Mouse (Mus musculus) heart, postnatal 0 days (tissue): Measurements from ENCODE around the gene Gm49358. TPM values are rescaled to one million over a fixed set of nuclear protein-coding genes. Genes with fewer than 3 reads are reported as not detected.
A peak's percentile ranks its signal among the peaks of the same experiment; 100 is the strongest.

Experiments
- ATAC-seq: fragments of 200-750 bp; cut with Nextera tagmentation; 2 replicates; pipeline ENCODE4 v1.8.0; 2017; ENCODE audit warnings: low read depth, moderate number of reproducible peaks, moderate library complexity; ENCODE audit not compliant: insufficient read depth
- DNase-seq: peaks from one replicate; pipeline ENCODE4 v3.0.0-alpha.2; 2016; ENCODE audit warnings: low spot score
- H3K27ac ChIP-seq: fragments of 300-500 bp; sonication (generic); 2 replicates; pipeline ENCODE4 v1.5.1; 2014; ENCODE audit warnings: low read depth, mild to moderate bottlenecking
- H3K27me3 ChIP-seq: fragments of 300-500 bp; sonication (generic); 2 replicates; pipeline ENCODE4 v1.6.1; 2014; ENCODE audit warnings: low read length, mixed read lengths; ENCODE audit not compliant: control insufficient read depth, insufficient read depth
- H3K36me3 ChIP-seq: fragments of 300-500 bp; sonication (generic); replicated peaks from 2 replicates; pipeline ENCODE4 v1.6.1; 2014; ENCODE audit warnings: low read length, mixed read lengths; ENCODE audit not compliant: control insufficient read depth, insufficient read depth
- H3K4me1 ChIP-seq: fragments of 300-500 bp; sonication (generic); 2 replicates; pipeline ENCODE4 v1.6.1; 2014; ENCODE audit warnings: antibody characterized with exemption; ENCODE audit not compliant: control insufficient read depth, insufficient read depth
- H3K4me2 ChIP-seq: fragments of 300-500 bp; sonication (generic); 2 replicates; pipeline ENCODE4 v1.6.1; 2014; ENCODE audit warnings: low read depth, mild to moderate bottlenecking, low read length, moderate library complexity
- H3K4me3 ChIP-seq: fragments of 300-500 bp; sonication (generic); 2 replicates; pipeline ENCODE4 v1.5.1; 2014; ENCODE audit warnings: low read depth, low read length
- H3K9ac ChIP-seq: fragments of 300-500 bp; sonication (generic); replicated peaks from 2 replicates; pipeline ENCODE4 v1.6.1; 2014; ENCODE audit warnings: low read depth, low read length, mixed read lengths
- H3K9me3 ChIP-seq: fragments of 300-500 bp; sonication (generic); replicated peaks from 2 replicates; pipeline ENCODE4 v1.6.1; 2016; ENCODE audit warnings: low read length; ENCODE audit not compliant: control insufficient read depth
- CTCF ChIP-seq: IDR thresholded peaks from 2 replicates; pipeline ENCODE4 v1.5.1; 2016; ENCODE audit warnings: antibody characterized with exemption, control low read depth, low read depth
- EP300 ChIP-seq: IDR thresholded peaks from 2 replicates; pipeline ENCODE4 v1.6.1; 2016; ENCODE audit warnings: antibody characterized with exemption, low read depth
- WGBS: fragments of 180-500 bp; shearing (Covaris S2); extraction: QIAGEN DNeasy Blood & Tissue Kit; methylation state at CpG from one replicate; pipeline ENCODE4 v1.1.7; 2014; 5-methylcytosine and 5-hydroxymethylcytosine counted together
- polyA plus RNA-seq: library from polyadenylated mRNA; unstranded; fragments of >200 nt; fragmentation: Nextera tagmentation; extraction: Ambion mirVana; gene quantifications from 2 replicates; pipeline ENCODE4 v1.2.1, GENCODE M21; 2015
- total RNA-seq: library from RNA; depleted of rRNA; stranded (reverse); fragments of >200 nt; gene quantifications from 2 replicates; pipeline ENCODE4 v1.2.3, GENCODE M21; 2014; ENCODE audit warnings: low replicate concordance

The Gm49358 gene
- total and polyA plus RNA-seq, 2 experiments from 2014 or later = 36.1 TPM; not detected in 1

GRCm38 (mm10) chr10:86783561-86783960, 19.8 kb downstream of the Gm49358 start:
- Histone ChIP-seq H3K4me1 (peaks cover 59% of the 10 kb centered on the region), H3K9me3 (no peaks in the 10 kb centered on the region), H3K27me3 (no peaks in the 10 kb centered on the region), H3K36me3 (no peaks in the 10 kb centered on the region), H3K9ac (no peak overlapping the region), H3K4me3 (no peak overlapping the region), H3K4me2 (no peak overlapping the region), H3K27ac (no peak overlapping the region)
- ATAC-seq = no peak
- 72% methylated on average over 5 of the region's 5 CpGs for WGBS
- DNase-seq = no peak
- TF ChIP-seq EP300 = no peak
- no peak for TF ChIP-seq CTCF

GRCm38 (mm10) chr10:86784126-86784675, 20.4 kb downstream of the Gm49358 start:
- TF ChIP-seq CTCF = no peak
- no peak for TF ChIP-seq EP300
- DNase-seq (no peak), ATAC-seq (no peak)
- no peaks in the 10 kb centered on the region for H3K9me3 ChIP-seq
- 84% methylated on average over 5 of the region's 5 CpGs for WGBS
- no peaks in the 10 kb centered on the region for H3K27me3 ChIP-seq
- no peak overlapping the region for H3K4me3 ChIP-seq
- no peak overlapping the region for H3K9ac ChIP-seq
- H3K27ac ChIP-seq = no peak overlapping the region
- H3K4me1 ChIP-seq = peaks cover 59% of the 10 kb centered on the region
- no peak overlapping the region for H3K4me2 ChIP-seq
- no peaks in the 10 kb centered on the region for H3K36me3 ChIP-seq

GRCm38 (mm10) chr10:86785396-86785795, 21.6 kb downstream of the Gm49358 start:
- H3K4me2 ChIP-seq = no peak overlapping the region
- no peaks in the 10 kb centered on the region for H3K27me3 ChIP-seq
- 70% methylated on average over 2 of the region's 2 CpGs for WGBS
- DNase-seq (no peak), ATAC-seq (no peak)
- no peaks in the 10 kb centered on the region for H3K9me3 ChIP-seq
- H3K9ac ChIP-seq = no peak overlapping the region
- no peak for TF ChIP-seq CTCF
- no peak for TF ChIP-seq EP300
- H3K4me1 ChIP-seq = peaks cover 54% of the 10 kb centered on the region
- no peak overlapping the region for H3K4me3 ChIP-seq
- H3K27ac ChIP-seq = no peak overlapping the region
- no peaks in the 10 kb centered on the region for H3K36me3 ChIP-seq

- ATAC-seq = no peak
- H3K4me3 ChIP-seq = no peak overlapping the region
- TF ChIP-seq CTCF (no peak), EP300 (no peak)
- no peaks in the 10 kb centered on the region for H3K27me3 ChIP-seq
- 90% methylated on average over 5 of the region's 5 CpGs for WGBS
- DNase-seq = no peak
- H3K9me3 ChIP-seq = no peaks in the 10 kb centered on the region
- no peak overlapping the region for H3K9ac ChIP-seq
- H3K4me2 ChIP-seq = no peak overlapping the region
- peaks cover 50% of the 10 kb centered on the region for H3K4me1 ChIP-seq
- H3K36me3 ChIP-seq = no peaks in the 10 kb centered on the region
- H3K27ac ChIP-seq = no peak overlapping the region
Measured at GRCm38 (mm10) chr10:86786083-86786482, 22.3 kb downstream of the Gm49358 start.

GRCm38 (mm10) chr10:86788193-86788592, 24.4 kb downstream of the Gm49358 start:
- no peak overlapping the region for H3K4me2 ChIP-seq
- no peak overlapping the region for H3K9ac ChIP-seq
- no peaks in the 10 kb centered on the region for H3K27me3 ChIP-seq
- no peaks in the 10 kb centered on the region for H3K36me3 ChIP-seq
- 39% methylated on average over 5 of the region's 5 CpGs for WGBS
- DNase-seq (no peak), ATAC-seq (no peak)
- TF ChIP-seq EP300 (no peak), CTCF (no peak)
- H3K4me1 ChIP-seq = peaks cover 46% of the 10 kb centered on the region
- H3K27ac ChIP-seq = peak overlapping the region; percentile 18; the same call in 1 of the 2 replicates
- H3K9me3 ChIP-seq = no peaks in the 10 kb centered on the region
- no peak overlapping the region for H3K4me3 ChIP-seq

- Histone ChIP-seq H3K4me1 (peaks cover 49% of the 10 kb centered on the region), H3K4me2 (no peak overlapping the region), H3K27ac (no peak overlapping the region), H3K27me3 (no peaks in the 10 kb centered on the region), H3K4me3 (no peak overlapping the region), H3K9ac (no peak overlapping the region), H3K9me3 (no peaks in the 10 kb centered on the region), H3K36me3 (no peaks in the 10 kb centered on the region)
- DNase-seq (no peak), ATAC-seq (no peak)
- WGBS = 77% methylated on average over 7 of the region's 7 CpGs
- no peak for TF ChIP-seq CTCF
- TF ChIP-seq EP300 = no peak
Measured at GRCm38 (mm10) chr10:86789146-86789672, 25.4 kb downstream of the Gm49358 start.
